Comparison of ENCODE assay signal across 8 mouse cellular contexts in genomic region chr6:128033868-128034250, GRCm38 (mm10).
DNase-seq lines count a peak whose midpoint lies in the region; ATAC-seq and TF ChIP-seq lines count a peak whose summit lies in the region.

No protein-coding gene starts in this region.

- peak overlapping the region; percentile 54 for H3K4me3 ChIP-seq in heart, postnatal 0 days (ENCODE audit: low read depth, low read length)
- peak overlapping the region; percentile 74 for H3K4me3 ChIP-seq in embryonic facial prominence, embryonic 10.5 days
- H3K4me3 ChIP-seq in hindbrain, embryonic 15.5 days, result peak overlapping the region; percentile 66
- peak overlapping the region; percentile 60 for H3K4me3 ChIP-seq in midbrain, embryonic 16.5 days (ENCODE audit: low read depth, low read length)

- no peaks in the 10 kb centered on the region for H3K36me3 ChIP-seq in heart, postnatal 0 days (replicated peaks; ENCODE audit: control insufficient read depth, insufficient read depth, low read length)
- no peaks in the 10 kb centered on the region for H3K36me3 ChIP-seq in embryonic facial prominence, embryonic 10.5 days (replicated peaks)
- H3K36me3 ChIP-seq in hindbrain, embryonic 15.5 days, result no peaks in the 10 kb centered on the region
- H3K36me3 ChIP-seq in midbrain, embryonic 16.5 days (ENCODE audit: control insufficient read depth, insufficient read depth, low read length), result no peaks in the 10 kb centered on the region

- no peak for DNase-seq in heart, postnatal 0 days (ENCODE audit: low spot score)
- no peak for DNase-seq in heart, adult 11 months
- DNase-seq in embryonic facial prominence, embryonic 10.5 days (ENCODE audit: low spot score), result no peak
- no peak for DNase-seq in cerebellum, adult 8-10 months
- no peak for DNase-seq in kidney, postnatal 10 days
- DNase-seq in layer of hippocampus, adult 9-11 months, result no peak

- WGBS in heart, postnatal 0 days, result 24% methylated on average over 4 of the region's 4 CpGs
- WGBS in embryonic facial prominence, embryonic 10.5 days, result 5% methylated on average over 4 of the region's 4 CpGs
- WGBS in hindbrain, embryonic 15.5 days, result 10% methylated on average over 4 of the region's 4 CpGs
- 8% methylated on average over 4 of the region's 4 CpGs for WGBS in midbrain, embryonic 16.5 days

- peaks cover 39% of the 10 kb centered on the region for H3K4me1 ChIP-seq in heart, postnatal 0 days (ENCODE audit: control insufficient read depth, insufficient read depth)
- peaks cover 93% of the 10 kb centered on the region for H3K4me1 ChIP-seq in embryonic facial prominence, embryonic 10.5 days
- H3K4me1 ChIP-seq in hindbrain, embryonic 15.5 days (replicated peaks), result peaks cover 59% of the 10 kb centered on the region
- peaks cover 23% of the 10 kb centered on the region; the same call in 1 of the 2 replicates for H3K4me1 ChIP-seq in midbrain, embryonic 16.5 days (ENCODE audit: control insufficient read depth, insufficient read depth, low read length)

- H3K9me3 ChIP-seq in heart, postnatal 0 days (replicated peaks; ENCODE audit: control insufficient read depth, low read length), result no peaks in the 10 kb centered on the region
- no peaks in the 10 kb centered on the region for H3K9me3 ChIP-seq in embryonic facial prominence, embryonic 10.5 days
- H3K9me3 ChIP-seq in hindbrain, embryonic 15.5 days, result no peaks in the 10 kb centered on the region
- H3K9me3 ChIP-seq in midbrain, embryonic 16.5 days (replicated peaks; ENCODE audit: control insufficient read depth, low read length, poor library complexity, severe bottlenecking), result no peaks in the 10 kb centered on the region

- no peaks in the 10 kb centered on the region for H3K27me3 ChIP-seq in heart, postnatal 0 days (ENCODE audit: control insufficient read depth, insufficient read depth, low read length)
- peaks cover 38% of the 10 kb centered on the region for H3K27me3 ChIP-seq in embryonic facial prominence, embryonic 10.5 days (replicated peaks; ENCODE audit: low read depth, poor library complexity, severe bottlenecking)
- H3K27me3 ChIP-seq in hindbrain, embryonic 15.5 days, result peaks cover 4% of the 10 kb centered on the region; the same call in 1 of the 2 replicates
- peaks cover 4% of the 10 kb centered on the region for H3K27me3 ChIP-seq in midbrain, embryonic 16.5 days (ENCODE audit: control insufficient read depth, insufficient read depth, low read depth, low read length)

- no peak for TF ChIP-seq CTCF in heart, postnatal 0 days (IDR thresholded peaks at IDR 0.05; ENCODE audit: low read depth)

- peak overlapping the region; percentile 88 for H3K27ac ChIP-seq in heart, postnatal 0 days (ENCODE audit: low read depth)
- peak overlapping the region; percentile 83; the same call in 1 of the 2 replicates for H3K27ac ChIP-seq in embryonic facial prominence, embryonic 10.5 days (replicated peaks)
- H3K27ac ChIP-seq in hindbrain, embryonic 15.5 days (replicated peaks), result 0 out of 2 replicates have a peak overlapping the region, but pooled peaks have one; percentile 78
- H3K27ac ChIP-seq in midbrain, embryonic 16.5 days (ENCODE audit: low read length), result no peak overlapping the region

- no peak for ATAC-seq in heart, postnatal 0 days (ENCODE audit: insufficient read depth, low read depth)
- ATAC-seq in hindbrain, embryonic 15.5 days (ENCODE audit: low FRiP score, low read depth), result no peak
- ATAC-seq in midbrain, embryonic 16.5 days, result no peak

- TF ChIP-seq EP300 in heart, postnatal 0 days (IDR thresholded peaks at IDR 0.05; ENCODE audit: low read depth), result no peak

- peak overlapping the region; percentile 76 for H3K4me2 ChIP-seq in heart, postnatal 0 days (ENCODE audit: low read depth, low read length)
- H3K4me2 ChIP-seq in hindbrain, embryonic 15.5 days, result peak overlapping the region; percentile 99
- peak overlapping the region; percentile 81 for H3K4me2 ChIP-seq in midbrain, embryonic 16.5 days (ENCODE audit: low read length)

- H3K9ac ChIP-seq in heart, postnatal 0 days (replicated peaks; ENCODE audit: low read depth, low read length), result peak overlapping the region; percentile 68
- peak overlapping the region; percentile 65 for H3K9ac ChIP-seq in hindbrain, embryonic 15.5 days
- H3K9ac ChIP-seq in midbrain, embryonic 16.5 days (ENCODE audit: low read depth, low read length), result peak overlapping the region; percentile 63
